Mouse (Mus musculus) kidney, postnatal 4 days (tissue): ENCODE measurements around the gene Mrpl42.
A peak's percentile ranks its signal among the peaks of the same experiment; 100 is the strongest.

Experiments
- DNase-seq, 2 experiments: peaks; one replicate each; pipeline ENCODE4 v3.0.0; 2021; ENCODE audit warnings: mixed read lengths in 2 of 2

Mrpl42 gene

DNA sequence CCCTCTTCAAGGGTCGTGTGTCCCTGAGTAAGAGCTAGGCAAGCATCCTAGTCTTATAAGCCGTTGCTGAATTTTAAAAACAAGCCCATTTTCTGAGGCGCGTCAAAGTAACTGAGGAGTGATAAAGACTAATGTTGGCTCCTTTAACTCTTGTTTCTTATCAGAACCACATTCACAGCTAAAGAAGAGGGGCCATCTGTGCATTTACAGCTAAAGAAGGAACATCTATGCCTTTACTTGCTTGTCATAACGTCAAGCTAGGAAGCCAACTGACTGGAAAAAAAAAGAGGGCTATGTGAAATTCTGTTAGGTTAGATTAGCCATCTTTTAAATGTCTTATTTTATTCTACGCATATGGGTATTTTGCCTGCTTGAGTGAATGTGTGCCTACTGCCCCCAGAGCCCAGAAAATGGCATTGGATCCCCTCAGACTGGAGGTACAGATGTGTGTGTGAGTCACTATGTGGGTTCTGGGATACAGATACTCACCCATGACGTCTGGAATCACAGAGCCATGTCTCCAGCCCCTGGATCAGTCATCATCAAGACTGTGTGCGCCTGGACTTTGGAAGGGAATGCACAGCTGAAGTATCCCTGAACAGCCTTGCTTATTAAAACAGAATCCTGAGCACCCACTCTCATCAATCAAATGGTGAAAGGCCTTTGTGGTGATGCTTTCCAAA is 44.2 kb downstream of the Mrpl42 start:
- no peak for DNase-seq

DNA sequence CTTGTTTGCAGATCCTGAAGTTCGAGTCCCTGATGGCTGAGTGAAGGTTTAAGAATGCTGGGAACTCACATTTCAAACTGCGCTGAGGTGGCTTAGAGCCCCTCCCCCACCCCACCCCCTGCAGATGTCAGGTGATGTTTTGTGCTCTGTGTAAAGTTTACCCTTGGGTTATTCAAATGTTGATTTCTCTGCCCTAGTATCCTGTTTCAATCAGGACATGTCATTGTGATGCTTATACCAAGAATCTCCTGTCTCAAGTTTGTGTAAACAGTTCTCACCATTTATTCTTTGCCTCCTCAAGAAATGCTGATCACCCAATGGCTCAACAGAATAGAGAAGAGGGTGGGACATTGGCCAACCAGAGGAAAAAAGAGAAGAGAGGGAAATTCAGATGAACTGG is 45.6 kb downstream of the Mrpl42 start:
- DNase-seq, result no peak

DNA sequence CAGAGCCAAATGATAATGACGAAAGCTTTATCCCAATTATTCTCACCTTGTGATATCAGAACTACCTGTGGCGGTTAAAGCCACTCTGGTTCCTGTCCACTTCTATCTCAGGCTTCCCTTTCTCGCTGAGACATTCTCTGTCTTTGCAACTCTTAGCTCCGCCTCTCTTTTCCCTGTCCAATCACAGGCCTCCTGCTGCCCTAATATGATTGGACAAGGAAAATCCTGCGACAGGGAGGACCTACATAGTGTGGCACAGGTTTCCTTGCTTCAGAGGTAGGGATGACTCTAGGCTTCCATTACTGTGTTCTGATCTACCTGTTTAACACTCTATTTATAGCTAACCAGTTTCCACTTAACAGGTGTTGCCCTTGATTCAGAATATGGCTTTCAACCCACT is 48.5 kb downstream of the Mrpl42 start:
- DNase-seq, result no peak

DNA sequence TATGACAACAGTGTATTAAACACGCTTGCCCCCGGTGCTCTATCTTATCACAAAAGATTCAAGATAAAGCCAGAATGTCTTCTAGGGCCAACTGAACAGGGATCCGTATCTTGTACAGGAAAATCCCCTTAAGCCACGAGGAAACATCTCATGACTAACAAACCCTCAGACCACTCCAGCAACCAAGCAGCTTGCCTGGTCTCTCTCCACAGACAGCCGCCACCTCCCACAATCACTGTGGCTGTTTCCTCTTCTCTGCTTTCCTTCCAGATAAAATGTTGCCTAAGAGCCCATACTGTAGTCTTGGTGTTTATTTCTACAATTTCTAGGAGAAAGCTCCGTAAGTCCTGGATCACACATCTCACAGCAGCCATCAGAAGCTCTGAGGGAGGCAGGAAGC is 52.7 kb downstream of the Mrpl42 start:
- DNase-seq, result no peak

DNA sequence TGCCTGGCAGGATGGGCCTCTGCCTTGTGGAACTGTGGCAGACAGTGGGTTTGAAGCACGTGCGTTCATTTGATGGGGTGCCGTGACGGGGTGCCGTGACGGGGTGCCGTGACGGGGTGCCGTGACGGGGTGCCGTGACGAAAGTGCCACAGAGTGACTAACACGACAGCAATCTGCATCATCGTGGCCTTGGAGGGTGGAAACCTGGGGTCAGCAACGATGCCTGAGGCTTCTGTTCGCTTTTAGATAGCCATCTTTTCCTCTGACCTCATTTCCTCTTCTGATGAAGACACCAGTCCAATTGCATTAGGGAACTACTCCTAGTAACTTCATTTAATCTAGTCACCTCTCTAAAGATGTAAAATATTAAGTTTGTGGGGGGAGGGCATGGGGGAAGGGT is 53.8 kb downstream of the Mrpl42 start:
- no peak for DNase-seq

DNA sequence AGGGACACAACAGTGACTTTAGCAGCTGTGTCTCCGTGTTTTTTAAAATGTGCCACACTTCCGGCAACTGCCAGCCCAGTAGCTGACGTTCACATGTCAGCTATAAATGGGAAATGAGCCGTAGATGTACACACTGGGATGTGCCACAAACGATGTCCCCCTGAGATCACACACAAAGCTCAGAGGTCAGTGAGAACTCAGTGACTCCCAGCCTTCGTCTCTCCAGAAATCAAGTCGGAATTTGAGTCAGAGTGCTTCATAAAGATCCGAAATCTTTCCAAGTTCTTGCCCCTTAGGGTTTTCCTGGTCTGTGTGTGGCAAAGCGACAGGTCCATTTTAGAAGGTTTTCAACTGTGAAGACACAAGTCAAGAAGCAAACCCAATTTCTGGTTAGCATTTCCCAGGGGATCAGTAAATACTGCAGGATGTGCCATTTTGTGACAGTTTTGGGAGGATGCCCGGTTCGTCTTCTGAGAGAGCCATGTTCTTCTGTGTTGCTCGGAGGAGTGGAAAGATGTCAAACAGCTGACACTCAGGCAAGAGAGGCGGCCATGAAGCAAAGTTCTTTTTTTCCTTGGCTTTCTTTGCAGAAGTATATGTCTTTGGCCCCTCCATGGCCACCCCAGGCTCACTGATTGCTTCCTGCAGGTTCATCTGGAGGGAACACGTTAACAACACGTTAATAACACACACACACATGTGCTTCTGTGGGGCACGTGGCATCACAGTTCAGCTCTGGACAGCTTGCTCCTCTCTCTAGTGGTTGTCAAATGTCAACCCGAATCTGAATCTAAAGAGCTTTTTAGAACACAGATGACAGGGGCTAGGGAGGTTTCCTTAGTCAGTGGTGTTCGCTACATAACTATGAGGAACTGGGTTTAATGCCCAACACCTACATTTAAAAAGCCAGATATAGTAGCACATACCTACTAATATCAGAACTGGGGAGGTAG is 56.4 kb downstream of the Mrpl42 start:
- peak; percentile 53 to 66 for DNase-seq

DNA sequence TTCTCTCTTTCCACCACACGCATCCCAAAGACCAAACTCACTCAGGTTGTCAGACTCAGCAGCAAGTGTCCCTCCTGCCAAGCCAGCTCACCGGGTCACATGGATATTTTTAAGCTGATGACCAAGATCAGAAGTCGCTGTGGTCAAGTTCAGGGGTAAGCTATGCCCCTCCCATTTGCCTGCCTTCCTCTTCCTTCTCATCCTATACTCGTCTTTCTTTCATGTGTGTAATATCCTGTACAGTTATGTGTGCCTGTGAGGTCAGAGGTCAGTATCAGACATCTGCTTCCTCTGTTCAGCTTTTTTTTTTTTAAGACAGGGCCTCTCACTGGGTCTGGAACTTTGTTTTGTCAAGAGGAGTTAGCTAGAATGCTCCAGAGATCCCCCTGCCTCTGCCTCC is 59.4 kb downstream of the Mrpl42 start:
- no peak for DNase-seq

DNA sequence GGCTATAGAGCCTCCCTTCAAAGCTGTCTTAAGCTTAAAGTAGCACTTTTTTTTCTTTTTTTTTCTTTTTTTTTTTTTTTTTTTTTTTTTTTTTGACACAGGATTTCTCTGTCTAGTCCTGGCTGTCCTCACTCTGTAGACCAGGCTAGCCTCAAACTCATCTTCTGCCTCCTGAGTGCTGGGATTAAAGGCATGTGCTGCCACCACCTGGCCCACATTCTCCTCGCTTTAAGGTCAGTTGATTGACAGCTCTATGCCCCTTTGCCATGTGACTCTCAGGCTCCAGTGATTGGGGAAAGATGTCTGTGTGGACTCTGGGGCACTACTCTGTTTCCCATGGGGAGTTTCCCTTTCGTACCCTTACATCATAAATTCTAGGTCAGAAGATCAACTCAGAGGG is 61.2 kb downstream of the Mrpl42 start:
- DNase-seq, result peak in 1 of 2 experiments; percentile 13

DNA sequence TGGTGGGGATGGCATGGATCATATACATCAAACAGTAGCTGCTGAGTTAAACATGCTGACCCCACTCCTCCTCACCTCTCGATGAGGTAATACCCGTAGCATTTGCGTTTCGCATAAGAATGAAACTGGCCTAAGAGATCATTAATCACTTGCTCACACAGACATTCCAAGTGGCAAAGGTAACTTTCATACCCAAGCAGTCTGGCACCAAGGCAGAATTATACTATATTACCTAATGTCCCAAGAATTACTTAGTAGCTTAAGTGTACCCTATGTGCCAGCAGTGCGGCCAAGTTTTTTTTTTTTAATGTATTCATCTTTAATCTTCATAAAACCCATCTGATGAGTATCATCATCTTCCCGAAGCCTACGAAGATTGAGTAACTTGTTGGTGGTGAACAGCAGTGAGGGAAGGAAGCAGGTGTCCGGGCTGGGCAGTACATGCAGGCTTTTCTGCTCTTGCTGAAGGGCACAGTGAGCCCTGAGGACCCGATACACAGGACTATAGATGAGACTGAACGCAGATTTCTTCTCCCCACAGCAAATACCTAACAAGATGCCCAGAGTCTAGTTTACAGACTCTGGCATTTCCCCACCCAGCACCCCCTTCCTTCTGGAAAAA is 61.9 kb downstream of the Mrpl42 start:
- DNase-seq, result no peak

DNA sequence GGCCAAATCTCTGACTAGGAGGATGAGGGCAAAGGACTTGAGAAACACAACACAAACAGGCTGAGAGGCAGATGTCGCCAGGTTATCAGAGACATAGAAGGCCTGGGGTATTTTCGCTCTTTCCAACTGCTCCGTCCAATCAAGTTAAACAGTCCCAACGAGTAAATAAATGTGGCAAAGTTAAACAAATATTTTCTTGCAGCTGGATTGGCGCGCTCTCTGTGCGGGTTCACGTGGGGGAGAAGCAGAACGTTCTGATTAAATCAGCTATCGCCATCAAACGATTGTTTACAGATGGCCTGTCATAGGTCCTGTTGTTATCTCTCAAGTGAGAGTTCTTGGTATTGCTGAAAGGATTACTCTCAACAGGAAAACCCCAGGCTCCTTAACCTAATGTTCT is 62.8 kb downstream of the Mrpl42 start:
- no peak for DNase-seq
